Comparison of ENCODE assay signal across 8 mouse cellular contexts in the genomic region with DNA sequence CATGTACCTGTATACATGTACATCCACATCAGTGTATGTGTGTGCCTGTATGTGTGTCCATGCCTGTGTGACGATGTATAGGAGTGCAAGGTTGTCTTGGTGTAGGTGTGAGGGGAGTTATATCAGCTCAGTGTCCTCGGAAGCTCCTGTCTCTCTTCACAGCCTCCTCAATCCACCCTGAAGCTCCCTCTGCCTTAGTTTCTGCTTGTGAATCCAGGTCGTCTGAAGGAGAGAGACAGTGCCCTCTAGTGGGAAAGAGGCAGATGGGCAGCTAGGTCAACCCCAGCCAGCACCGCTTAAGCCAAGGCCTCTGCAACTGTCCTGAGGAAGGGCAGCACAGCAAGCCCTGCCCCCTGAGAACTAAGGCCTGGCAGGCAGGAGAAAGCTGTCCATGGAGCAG. TPM values are rescaled to one million over a fixed set of nuclear protein-coding genes. Genes with fewer than 3 reads are reported as not detected.
DNase-seq lines count a peak whose midpoint lies in the region; ATAC-seq lines count a peak whose summit lies in the region.

No protein-coding gene starts in this region.

- DNase-seq in 3T3-L1 (ENCODE audit: low read depth, low spot score), result peak; percentile 88
- peak; percentile 49 for DNase-seq in CD4-positive helper T cell, adult 2 months (ENCODE audit: low read depth, low spot score)
- DNase-seq in cerebellum, adult 11-12 months, result peak; percentile 79
- no peak for DNase-seq in urinary bladder, postnatal 10 days (ENCODE audit: low spot score)

- 0 out of 2 replicates have a peak, but pooled peaks cover 9% of the 10 kb centered on the region for H3K36me3 ChIP-seq in forebrain, embryonic 13.5 days (ENCODE audit: poor library complexity, severe bottlenecking)
- H3K36me3 ChIP-seq in intestine, embryonic 15.5 days, result no peaks in the 10 kb centered on the region
- no peaks in the 10 kb centered on the region for H3K36me3 ChIP-seq in lung, embryonic 15.5 days
- peaks cover 32% of the 10 kb centered on the region for H3K36me3 ChIP-seq in neural tube, embryonic 15.5 days

- no peak overlapping the region for H3K27ac ChIP-seq in forebrain, embryonic 13.5 days
- no peak overlapping the region for H3K27ac ChIP-seq in intestine, embryonic 15.5 days
- H3K27ac ChIP-seq in lung, embryonic 15.5 days, result no peak overlapping the region
- H3K27ac ChIP-seq in neural tube, embryonic 15.5 days (replicated peaks), result no peak overlapping the region

- WGBS in forebrain, embryonic 13.5 days, result 7% methylated on average over 4 of the region's 4 CpGs
- 5% methylated on average over 4 of the region's 4 CpGs for WGBS in intestine, embryonic 15.5 days
- WGBS in lung, embryonic 15.5 days, result 2% methylated on average over 4 of the region's 4 CpGs
- WGBS in neural tube, embryonic 15.5 days, result 2% methylated on average over 4 of the region's 4 CpGs

- H3K4me2 ChIP-seq in forebrain, embryonic 13.5 days, result no peak overlapping the region
- no peak overlapping the region for H3K4me2 ChIP-seq in intestine, embryonic 15.5 days (replicated peaks)
- no peak overlapping the region for H3K4me2 ChIP-seq in lung, embryonic 15.5 days
- H3K4me2 ChIP-seq in neural tube, embryonic 15.5 days, result no peak overlapping the region

- H3K9ac ChIP-seq in forebrain, embryonic 13.5 days, result no peak overlapping the region
- no peak overlapping the region for H3K9ac ChIP-seq in intestine, embryonic 15.5 days
- H3K9ac ChIP-seq in lung, embryonic 15.5 days, result no peak overlapping the region
- H3K9ac ChIP-seq in neural tube, embryonic 15.5 days (replicated peaks), result no peak overlapping the region

- peak; percentile 53; the same call in 1 of the 2 replicates for ATAC-seq in forebrain, embryonic 13.5 days
- ATAC-seq in intestine, embryonic 15.5 days, result peak; percentile 58
- ATAC-seq in lung, embryonic 15.5 days (ENCODE audit: borderline replicate concordance, extremely low read depth, low FRiP score, low TSS enrichment), result peak; percentile 23; the same call in 1 of the 2 replicates
- 0 out of 2 replicates have a peak, but pooled peaks have one; percentile 43 for ATAC-seq in neural tube, embryonic 15.5 days (ENCODE audit: low FRiP score)

- H3K4me1 ChIP-seq in forebrain, embryonic 13.5 days, result peaks cover 19% of the 10 kb centered on the region
- no peaks in the 10 kb centered on the region for H3K4me1 ChIP-seq in intestine, embryonic 15.5 days (replicated peaks)
- H3K4me1 ChIP-seq in lung, embryonic 15.5 days, result no peaks in the 10 kb centered on the region
- H3K4me1 ChIP-seq in neural tube, embryonic 15.5 days, result peaks cover 28% of the 10 kb centered on the region

- H3K9me3 ChIP-seq in forebrain, embryonic 13.5 days (replicated peaks), result no peaks in the 10 kb centered on the region
- H3K9me3 ChIP-seq in intestine, embryonic 15.5 days, result no peaks in the 10 kb centered on the region
- H3K9me3 ChIP-seq in lung, embryonic 15.5 days, result no peaks in the 10 kb centered on the region
- H3K9me3 ChIP-seq in neural tube, embryonic 15.5 days (replicated peaks), result no peaks in the 10 kb centered on the region

- no peak overlapping the region for H3K4me3 ChIP-seq in forebrain, embryonic 13.5 days
- H3K4me3 ChIP-seq in intestine, embryonic 15.5 days (replicated peaks), result no peak overlapping the region
- no peak overlapping the region for H3K4me3 ChIP-seq in lung, embryonic 15.5 days
- no peak overlapping the region for H3K4me3 ChIP-seq in neural tube, embryonic 15.5 days (replicated peaks)

- no peaks in the 10 kb centered on the region for H3K27me3 ChIP-seq in forebrain, embryonic 13.5 days
- peaks cover 6% of the 10 kb centered on the region for H3K27me3 ChIP-seq in intestine, embryonic 15.5 days (replicated peaks)
- peaks cover 17% of the 10 kb centered on the region; the same call in 1 of the 2 replicates for H3K27me3 ChIP-seq in lung, embryonic 15.5 days
- H3K27me3 ChIP-seq in neural tube, embryonic 15.5 days (replicated peaks), result no peaks in the 10 kb centered on the region

RNA-seq across cellular contexts. Expression of gene Smarcd1, which starts 13.2 kb away (rescaled TPM):
- 118 and 130 TPM in 2 replicates for polyA plus RNA-seq in forebrain, embryonic 13.5 days (2015; fragmentation: Nextera tagmentation; extraction: Ambion mirVana)
- polyA plus RNA-seq in intestine, embryonic 15.5 days (2015; fragmentation: Nextera tagmentation; extraction: Ambion mirVana), result 23.5 and 34.0 TPM in 2 replicates
- 41.1 and 50.7 TPM in 2 replicates for polyA plus RNA-seq in lung, embryonic 15.5 days (2015; fragmentation: Nextera tagmentation; extraction: Ambion mirVana)
- polyA plus RNA-seq in neural tube, embryonic 15.5 days (2015; fragmentation: Nextera tagmentation; extraction: Ambion mirVana), result 80.2 and 91.5 TPM in 2 replicates

RNA-seq across cellular contexts. Expression of gene Gm17349, which starts 16.6 kb away (rescaled TPM):
- not detected in 2 replicates for polyA plus RNA-seq in forebrain, embryonic 13.5 days (2015; fragmentation: Nextera tagmentation; extraction: Ambion mirVana)
- polyA plus RNA-seq in intestine, embryonic 15.5 days (2015; fragmentation: Nextera tagmentation; extraction: Ambion mirVana), result not detected in 2 replicates
- polyA plus RNA-seq in lung, embryonic 15.5 days (2015; fragmentation: Nextera tagmentation; extraction: Ambion mirVana), result not detected in 2 replicates
- polyA plus RNA-seq in neural tube, embryonic 15.5 days (2015; fragmentation: Nextera tagmentation; extraction: Ambion mirVana), result not detected in 2 replicates

RNA-seq across cellular contexts. Expression of gene Asic1, which starts 18.5 kb away (rescaled TPM):
- polyA plus RNA-seq in forebrain, embryonic 13.5 days (2015; fragmentation: Nextera tagmentation; extraction: Ambion mirVana), result 15.1 and 17.0 TPM in 2 replicates
- polyA plus RNA-seq in intestine, embryonic 15.5 days (2015; fragmentation: Nextera tagmentation; extraction: Ambion mirVana), result 2.2 and 2.4 TPM in 2 replicates
- polyA plus RNA-seq in lung, embryonic 15.5 days (2015; fragmentation: Nextera tagmentation; extraction: Ambion mirVana), result 1.4 and 1.8 TPM in 2 replicates
- polyA plus RNA-seq in neural tube, embryonic 15.5 days (2015; fragmentation: Nextera tagmentation; extraction: Ambion mirVana), result 59.3 and 68.9 TPM in 2 replicates

RNA-seq across cellular contexts. Expression of gene Gpd1, which starts 28.6 kb away (rescaled TPM):
- 1.2 and 1.3 TPM in 2 replicates for polyA plus RNA-seq in forebrain, embryonic 13.5 days (2015; fragmentation: Nextera tagmentation; extraction: Ambion mirVana)
- polyA plus RNA-seq in intestine, embryonic 15.5 days (2015; fragmentation: Nextera tagmentation; extraction: Ambion mirVana), result 11.6 and 15.5 TPM in 2 replicates
- 0.82 and 1.1 TPM in 2 replicates for polyA plus RNA-seq in lung, embryonic 15.5 days (2015; fragmentation: Nextera tagmentation; extraction: Ambion mirVana)
- polyA plus RNA-seq in neural tube, embryonic 15.5 days (2015; fragmentation: Nextera tagmentation; extraction: Ambion mirVana), result 4.5 and 5.2 TPM in 2 replicates

RNA-seq across cellular contexts. Expression of gene Cox14, which starts 36.7 kb away (rescaled TPM):
- polyA plus RNA-seq in forebrain, embryonic 13.5 days (2015; fragmentation: Nextera tagmentation; extraction: Ambion mirVana), result 177 and 190 TPM in 2 replicates
- polyA plus RNA-seq in intestine, embryonic 15.5 days (2015; fragmentation: Nextera tagmentation; extraction: Ambion mirVana), result 187 and 218 TPM in 2 replicates
- 132 and 137 TPM in 2 replicates for polyA plus RNA-seq in lung, embryonic 15.5 days (2015; fragmentation: Nextera tagmentation; extraction: Ambion mirVana)
- 178 and 182 TPM in 2 replicates for polyA plus RNA-seq in neural tube, embryonic 15.5 days (2015; fragmentation: Nextera tagmentation; extraction: Ambion mirVana)
